Mouse (Mus musculus): ENCODE data around the gene Kdm2a.
A peak's percentile ranks its signal among the peaks of the same experiment; 100 is the strongest.

Gene Kdm2a

DNA sequence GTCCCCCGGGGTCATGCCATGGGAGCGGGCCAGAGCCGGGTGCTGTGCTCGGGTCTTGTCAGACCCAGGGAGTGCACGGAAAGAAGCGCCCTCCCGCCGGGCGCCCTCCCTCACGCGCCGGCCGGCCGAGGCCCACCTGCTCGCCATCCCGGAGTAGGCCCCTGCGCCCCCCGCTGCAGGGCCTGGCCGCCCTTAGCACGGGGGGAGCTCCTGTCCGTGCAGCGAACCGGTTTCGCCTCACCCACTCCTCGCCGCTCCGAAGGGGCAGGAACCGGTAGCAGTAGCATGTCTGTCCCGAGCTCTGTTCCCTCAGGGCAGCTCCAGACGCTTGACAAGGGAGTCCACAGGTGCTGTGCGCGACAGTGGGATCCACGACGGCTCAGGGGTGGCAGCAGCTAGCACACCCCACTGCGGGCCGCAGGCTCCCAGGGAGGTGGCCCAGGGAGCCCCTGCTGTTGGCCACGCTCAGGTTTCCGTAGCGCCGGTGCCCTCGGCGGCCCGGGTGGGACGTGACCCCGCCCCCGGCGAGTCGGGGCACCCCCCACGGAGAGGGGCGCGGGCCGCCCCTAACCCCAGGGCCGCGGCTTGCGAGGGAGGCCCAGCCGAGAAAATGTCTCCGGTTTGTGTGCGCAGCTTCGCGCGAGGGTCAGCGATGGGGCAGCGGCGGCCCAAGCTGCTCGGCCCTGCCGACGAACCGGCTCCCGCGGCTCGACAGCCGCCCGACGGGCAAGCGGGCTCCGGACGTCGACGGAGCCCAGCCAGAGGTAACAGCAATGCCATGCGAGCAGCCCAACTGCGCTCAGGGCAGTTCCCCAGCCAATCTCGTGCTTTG, at the start of gene Kdm2a:
TSS of gene Kdm2a (minus strand) at position 488 of the 832 bp plus-strand sequence.
- no peaks in the 10 kb centered on the region for H3K27me3 ChIP-seq (ENCODE audit: control insufficient read depth, insufficient read depth, low read length, poor library complexity, severe bottlenecking)
- no peaks in the 10 kb centered on the region for H3K36me3 ChIP-seq (ENCODE audit: control insufficient read depth, insufficient read depth, low read length, poor library complexity, severe bottlenecking)
- peak; percentile 57 for DNase-seq (ENCODE audit: low read depth, low spot score)

DNA sequence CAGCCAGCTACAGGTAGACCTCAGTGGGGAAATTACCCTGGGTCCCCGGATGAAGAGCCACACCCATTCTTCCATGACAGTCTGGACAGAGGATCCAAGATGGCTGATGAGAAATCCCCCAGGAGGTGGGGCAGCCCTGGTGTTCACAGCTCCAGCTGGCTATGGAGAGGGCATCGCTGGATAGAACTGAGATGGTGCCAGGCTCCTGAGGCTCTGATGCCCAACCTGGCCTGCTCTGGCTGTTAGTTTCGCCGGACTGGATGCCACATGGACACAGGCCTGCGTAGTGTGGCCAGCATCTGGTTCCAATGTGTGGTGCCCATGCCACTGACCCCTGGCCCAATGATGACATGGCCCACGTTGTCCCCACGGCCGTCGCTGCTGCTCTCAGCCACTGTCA, 49.4 kb upstream of the Kdm2a start:
- H3K27me3 ChIP-seq (ENCODE audit: control insufficient read depth, insufficient read depth, low read length, poor library complexity, severe bottlenecking), result no peaks in the 10 kb centered on the region
- no peak for DNase-seq (ENCODE audit: low read depth, low spot score)
- H3K36me3 ChIP-seq (ENCODE audit: control insufficient read depth, insufficient read depth, low read length, poor library complexity, severe bottlenecking), result no peaks in the 10 kb centered on the region

DNA sequence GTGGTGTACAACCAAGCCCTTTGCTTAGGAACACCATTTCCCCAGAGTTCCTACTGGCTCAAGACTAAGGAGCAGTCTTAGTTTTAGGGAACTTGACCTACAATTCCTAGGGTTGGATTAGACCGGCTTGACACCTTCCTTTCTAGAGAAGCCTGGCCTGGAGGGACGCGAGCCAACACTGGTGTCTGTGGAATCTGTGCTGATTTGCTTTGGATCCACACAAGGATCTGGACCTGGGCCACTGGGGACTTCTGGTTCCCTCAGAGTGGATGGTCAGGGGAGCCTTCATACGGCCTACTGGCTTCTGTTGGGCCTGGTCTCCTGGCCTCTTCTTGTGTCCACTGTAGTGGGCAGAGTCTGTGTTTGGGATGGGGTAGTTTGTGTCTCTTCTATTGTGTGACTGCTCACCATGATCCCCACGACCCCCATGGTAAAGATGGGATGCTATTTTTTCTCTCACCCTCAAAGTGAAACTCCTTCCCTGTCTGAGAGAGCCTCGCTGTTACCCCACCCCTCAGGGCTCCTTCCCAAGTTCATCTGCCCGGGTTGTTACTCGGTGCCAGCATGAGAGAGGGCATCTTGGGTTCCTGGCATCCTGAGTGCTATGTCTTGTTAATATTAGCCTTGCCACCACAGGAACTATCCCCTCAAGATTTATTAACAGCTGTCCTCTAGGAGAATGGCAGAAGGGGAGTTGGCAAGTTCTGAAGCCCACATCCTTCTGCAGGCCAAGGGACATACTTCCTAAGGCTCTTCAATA, 48.8 kb upstream of the Kdm2a start:
- no peak for DNase-seq (ENCODE audit: low read depth, low spot score)
- H3K27me3 ChIP-seq (ENCODE audit: control insufficient read depth, insufficient read depth, low read length, poor library complexity, severe bottlenecking), result no peaks in the 10 kb centered on the region

DNA sequence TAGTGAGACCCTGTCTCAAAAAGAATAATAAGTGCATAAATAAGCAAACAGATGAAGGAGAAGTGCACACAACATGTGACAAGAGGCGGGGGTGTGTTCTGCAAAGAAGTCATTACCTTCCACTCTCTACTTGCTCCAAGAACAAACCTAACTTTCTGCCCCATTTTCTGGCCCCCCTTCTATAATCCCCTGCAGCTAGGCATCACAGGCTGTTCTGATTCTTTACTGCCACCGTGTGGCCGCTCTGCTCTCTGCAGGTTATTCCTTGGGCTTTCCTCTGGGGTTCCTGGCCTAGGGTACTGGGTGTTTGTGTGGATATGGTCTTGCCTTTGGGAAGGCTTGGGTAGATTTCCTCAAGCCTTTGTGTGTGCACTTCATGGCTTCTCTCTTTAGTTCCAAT, 44.3 kb upstream of the Kdm2a start:
- DNase-seq (ENCODE audit: low read depth, low spot score), result peak; percentile 73
- Histone ChIP-seq H3K27me3 (ENCODE audit: control insufficient read depth, insufficient read depth, low read length, poor library complexity, severe bottlenecking) (no peaks in the 10 kb centered on the region), H3K36me3 (ENCODE audit: control insufficient read depth, insufficient read depth, low read length, poor library complexity, severe bottlenecking) (no peaks in the 10 kb centered on the region)

More for the DNA sequence above, 48.8 kb upstream of the Kdm2a start:
- H3K36me3 ChIP-seq (ENCODE audit: control insufficient read depth, insufficient read depth, low read length, poor library complexity, severe bottlenecking), result no peaks in the 10 kb centered on the region

- Histone ChIP-seq H3K36me3 (ENCODE audit: control insufficient read depth, insufficient read depth, low read length, poor library complexity, severe bottlenecking) (no peaks in the 10 kb centered on the region), H3K27me3 (ENCODE audit: control insufficient read depth, insufficient read depth, low read length, poor library complexity, severe bottlenecking) (no peaks in the 10 kb centered on the region)
- no peak for DNase-seq (ENCODE audit: low read depth, low spot score)
Observed at GRCm38 (mm10) chr19:4441621-4442161, 43.6 kb upstream of the Kdm2a start.

DNA sequence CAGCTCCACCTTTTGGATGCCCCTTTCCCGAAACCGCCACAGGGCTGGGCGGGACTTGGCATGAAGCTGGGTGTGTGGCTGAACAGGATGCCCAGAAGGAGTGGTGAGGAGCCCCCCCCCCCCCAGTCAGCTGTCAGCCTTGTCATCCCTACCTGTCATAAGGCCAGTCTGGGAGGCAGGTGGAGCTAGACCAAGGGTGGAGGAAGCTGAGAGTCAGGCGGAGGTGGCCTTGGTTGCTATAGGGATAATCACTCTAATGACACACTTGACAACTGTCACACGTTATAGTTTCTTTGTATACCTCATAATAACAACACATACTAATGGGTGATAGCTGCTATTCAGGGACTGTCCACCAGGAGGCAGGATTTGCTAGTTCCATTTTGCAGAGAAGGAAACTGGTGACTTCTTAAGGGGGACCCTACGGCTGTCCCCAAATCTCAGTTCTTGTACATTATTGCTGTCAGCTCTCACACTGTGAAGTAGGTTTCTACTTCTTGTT, 43.1 kb upstream of the Kdm2a start:
- H3K36me3 ChIP-seq (ENCODE audit: control insufficient read depth, insufficient read depth, low read length, poor library complexity, severe bottlenecking), result no peaks in the 10 kb centered on the region
- H3K27me3 ChIP-seq (ENCODE audit: control insufficient read depth, insufficient read depth, low read length, poor library complexity, severe bottlenecking), result no peaks in the 10 kb centered on the region
- DNase-seq (ENCODE audit: low read depth, low spot score), result peak; percentile 82

GRCm38 (mm10) chr19:4440222-4440621, 42.1 kb upstream of the Kdm2a start:
- Histone ChIP-seq H3K36me3 (ENCODE audit: control insufficient read depth, insufficient read depth, low read length, poor library complexity, severe bottlenecking) (no peaks in the 10 kb centered on the region), H3K27me3 (ENCODE audit: control insufficient read depth, insufficient read depth, low read length, poor library complexity, severe bottlenecking) (no peaks in the 10 kb centered on the region)
- no peak for DNase-seq (ENCODE audit: low read depth, low spot score)

- Histone ChIP-seq H3K36me3 (ENCODE audit: control insufficient read depth, insufficient read depth, low read length, poor library complexity, severe bottlenecking) (no peaks in the 10 kb centered on the region), H3K27me3 (ENCODE audit: control insufficient read depth, insufficient read depth, low read length, poor library complexity, severe bottlenecking) (no peaks in the 10 kb centered on the region)
- DNase-seq (ENCODE audit: low read depth, low spot score), result no peak
Observed at GRCm38 (mm10) chr19:4439161-4439801, 41.2 kb upstream of the Kdm2a start, which contains the start of gene Rhod. Gene Rhod, minus strand, starts transcription at chr19:4439432.

- DNase-seq (ENCODE audit: low read depth, low spot score), result no peak
- Histone ChIP-seq H3K27me3 (ENCODE audit: control insufficient read depth, insufficient read depth, low read length, poor library complexity, severe bottlenecking) (no peaks in the 10 kb centered on the region), H3K36me3 (ENCODE audit: control insufficient read depth, insufficient read depth, low read length, poor library complexity, severe bottlenecking) (no peaks in the 10 kb centered on the region)
Observed at GRCm38 (mm10) chr19:4438791-4439160, 40.7 kb upstream of the Kdm2a start.

DNA sequence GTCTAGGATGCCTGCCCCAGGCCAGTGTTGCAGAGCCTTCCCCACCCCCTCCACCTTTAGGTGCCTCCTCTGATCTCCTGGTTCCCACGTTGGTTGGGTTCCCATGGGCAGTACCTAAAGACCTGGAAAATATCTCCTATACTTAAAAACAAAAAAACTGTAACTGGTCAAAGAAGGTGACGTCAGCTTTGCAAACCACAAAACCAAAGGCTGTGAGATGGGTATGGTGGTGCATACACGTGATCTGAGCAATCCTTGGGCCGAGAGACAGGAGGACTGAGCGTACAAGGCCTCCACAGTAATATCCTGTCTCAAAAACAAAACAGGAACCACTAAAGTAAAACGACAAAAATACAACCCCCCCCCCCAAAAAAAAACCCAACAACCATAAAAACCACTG, 39.8 kb upstream of the Kdm2a start:
- DNase-seq (ENCODE audit: low read depth, low spot score), result peak; percentile 53

DNA sequence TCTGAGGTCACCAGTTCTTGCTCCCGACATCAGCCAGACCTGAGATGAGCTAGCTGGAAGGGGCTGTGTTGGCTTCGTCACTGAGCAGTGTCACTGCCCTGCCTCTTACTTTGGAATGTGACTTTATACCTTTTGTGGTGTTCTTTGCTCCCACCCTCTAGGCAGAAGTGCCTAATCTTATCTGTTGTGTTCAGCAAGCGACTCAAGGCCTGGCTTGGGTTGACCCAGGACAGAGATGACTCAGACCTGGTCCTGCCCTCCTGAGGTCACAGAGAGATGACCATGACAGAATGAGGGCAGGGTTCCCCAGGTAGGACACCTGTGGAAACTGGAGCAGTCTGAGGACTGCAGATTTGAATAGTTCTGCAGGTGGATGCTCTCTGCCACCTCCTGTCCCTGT, 38.2 kb upstream of the Kdm2a start:
- H3K27me3 ChIP-seq (ENCODE audit: control insufficient read depth, insufficient read depth, low read length, poor library complexity, severe bottlenecking), result no peaks in the 10 kb centered on the region
- no peak for DNase-seq (ENCODE audit: low read depth, low spot score)

More for the DNA sequence above, 39.8 kb upstream of the Kdm2a start:
- Histone ChIP-seq H3K27me3 (ENCODE audit: control insufficient read depth, insufficient read depth, low read length, poor library complexity, severe bottlenecking) (no peaks in the 10 kb centered on the region), H3K36me3 (ENCODE audit: control insufficient read depth, insufficient read depth, low read length, poor library complexity, severe bottlenecking) (no peaks in the 10 kb centered on the region)

GRCm38 (mm10) chr19:4434999-4435398, 36.9 kb upstream of the Kdm2a start:
- H3K36me3 ChIP-seq (ENCODE audit: control insufficient read depth, insufficient read depth, low read length, poor library complexity, severe bottlenecking), result no peaks in the 10 kb centered on the region
- no peak for DNase-seq (ENCODE audit: low read depth, low spot score)
- no peaks in the 10 kb centered on the region for H3K27me3 ChIP-seq (ENCODE audit: control insufficient read depth, insufficient read depth, low read length, poor library complexity, severe bottlenecking)

More for the DNA sequence above, 38.2 kb upstream of the Kdm2a start:
- H3K36me3 ChIP-seq (ENCODE audit: control insufficient read depth, insufficient read depth, low read length, poor library complexity, severe bottlenecking), result no peaks in the 10 kb centered on the region

DNA sequence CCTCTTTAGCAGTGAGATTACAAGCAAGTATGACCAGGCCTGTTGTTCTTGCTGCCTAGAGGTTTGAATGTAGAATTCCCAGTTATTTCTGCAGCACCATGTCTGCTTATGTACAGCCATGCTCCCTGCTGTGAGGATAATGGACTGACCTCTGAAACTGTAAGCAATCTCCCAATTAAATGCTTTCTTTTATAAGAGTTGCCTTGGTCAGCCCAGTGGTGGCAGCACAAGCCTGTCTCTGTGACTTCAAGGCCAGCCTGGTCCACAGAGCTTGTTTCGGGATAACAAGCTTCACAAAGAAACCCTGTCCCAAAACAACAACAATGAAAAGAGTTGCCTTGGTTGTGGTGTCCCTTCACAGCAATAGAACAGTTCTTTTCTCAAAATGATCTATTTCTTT, 35.7 kb upstream of the Kdm2a start:
- H3K27me3 ChIP-seq (ENCODE audit: control insufficient read depth, insufficient read depth, low read length, poor library complexity, severe bottlenecking), result no peaks in the 10 kb centered on the region
- no peak for DNase-seq (ENCODE audit: low read depth, low spot score)
- no peaks in the 10 kb centered on the region for H3K36me3 ChIP-seq (ENCODE audit: control insufficient read depth, insufficient read depth, low read length, poor library complexity, severe bottlenecking)

- DNase-seq (ENCODE audit: low read depth, low spot score), result no peak
- Histone ChIP-seq H3K36me3 (ENCODE audit: control insufficient read depth, insufficient read depth, low read length, poor library complexity, severe bottlenecking) (no peaks in the 10 kb centered on the region), H3K27me3 (ENCODE audit: control insufficient read depth, insufficient read depth, low read length, poor library complexity, severe bottlenecking) (no peaks in the 10 kb centered on the region)
Observed at GRCm38 (mm10) chr19:4430091-4430620, 32.1 kb upstream of the Kdm2a start.
